Mouse (Mus musculus) ES-E14 (cell line): ENCODE data around the gene Rsph1. TPM values are rescaled to one million over a fixed set of nuclear protein-coding genes. Genes with fewer than 3 reads are reported as not detected.

Experiments
- DNase-seq: peaks from one replicate; pipeline ENCODE4 v3.0.0-alpha.2; 2013; ENCODE audit warnings: low read depth, low spot score
- H3K27ac ChIP-seq: 2 replicates; pipeline ENCODE4 v1.5.1; 2012; ENCODE audit warnings: low read depth, mild to moderate bottlenecking, low read length, moderate library complexity, mixed read lengths; ENCODE audit not compliant: poor library complexity, insufficient read depth, severe bottlenecking
- H3K36me3 ChIP-seq: 2 replicates; pipeline ENCODE4 v1.6.1; 2012; ENCODE audit warnings: mild to moderate bottlenecking, low read length, moderate library complexity, mixed read lengths; ENCODE audit not compliant: control insufficient read depth, poor library complexity, insufficient read depth, severe bottlenecking
- H3K4me1 ChIP-seq, 2 experiments: fragments of 150-350 bp in 1 of 2; sonication (generic) in 1 of 2; 2 replicates each; pipeline ENCODE4 v1.6.1; 2012; ENCODE audit warnings: low read length in 2 of 2, mild to moderate bottlenecking in 1 of 2, mixed read lengths in 1 of 2; ENCODE audit not compliant: control insufficient read depth in 2 of 2, insufficient read depth in 2 of 2, poor library complexity in 1 of 2
- H3K4me3 ChIP-seq, 2 experiments: fragments of 150-350 bp in 1 of 2; sonication (generic) in 1 of 2; 2 replicates each; pipeline ENCODE4 v1.5.1; 2012; ENCODE audit warnings: low read length in 2 of 2, low read depth in 1 of 2, mild to moderate bottlenecking in 1 of 2, mixed read lengths in 1 of 2; ENCODE audit not compliant: insufficient read depth in 1 of 2, poor library complexity in 1 of 2, severe bottlenecking in 1 of 2
- H3K9ac ChIP-seq: 2 replicates; pipeline ENCODE4 v1.6.1; 2012; ENCODE audit warnings: low read depth, mild to moderate bottlenecking, low read length, mixed read lengths; ENCODE audit not compliant: poor library complexity, insufficient read depth, severe bottlenecking
- H3K9me3 ChIP-seq: fragments of 150-350 bp; sonication (generic); 2 replicates; pipeline ENCODE4 v1.6.1; 2012; ENCODE audit warnings: low read depth, mild to moderate bottlenecking, low read length; ENCODE audit not compliant: control insufficient read depth, insufficient read depth
- CHD2 ChIP-seq: IDR thresholded peaks from 2 replicates; pipeline ENCODE4 v1.6.1; 2014; ENCODE audit warnings: mild to moderate bottlenecking, low read depth, low read length, inconsistent platforms
- HCFC1 ChIP-seq: IDR thresholded peaks from 2 replicates; pipeline ENCODE4 v1.6.1; 2012; ENCODE audit warnings: low read length, inconsistent platforms, borderline replicate concordance; ENCODE audit not compliant: insufficient read depth
- MAFK ChIP-seq: IDR thresholded peaks from 2 replicates; pipeline ENCODE4 v1.6.1; 2014; ENCODE audit warnings: mild to moderate bottlenecking, low read depth, low read length, inconsistent platforms; ENCODE audit not compliant: insufficient read depth
- ZC3H11A ChIP-seq: IDR thresholded peaks from 2 replicates; pipeline ENCODE4 v1.6.1; 2012; ENCODE audit warnings: low read depth, mild to moderate bottlenecking, inconsistent platforms, low read length, borderline replicate concordance
- ZNF384 ChIP-seq: IDR thresholded peaks from 2 replicates; pipeline ENCODE4 v1.6.1; 2012; ENCODE audit warnings: low read depth, low read length, inconsistent platforms
- in situ Hi-C, 2 experiments: fragments of 600-800 bp; cut with MboI; formaldehyde crosslinking; loops; one replicate each; pipeline ENCODE4 v1.15.1; 2025; ENCODE audit warnings: low sequenced_read_pairs in 2 of 2, inconsistent platforms in 1 of 2; ENCODE audit not compliant: unreplicated experiment in 2 of 2
- total RNA-seq: library from RNA; depleted of rRNA; stranded (reverse); fragments of 300-350 nt; gene quantifications from 2 replicates; pipeline ENCODE4 v1.2.3, GENCODE M21; 2012

Gene Rsph1
- total RNA-seq, 1 experiment = 1.9 TPM

DNA sequence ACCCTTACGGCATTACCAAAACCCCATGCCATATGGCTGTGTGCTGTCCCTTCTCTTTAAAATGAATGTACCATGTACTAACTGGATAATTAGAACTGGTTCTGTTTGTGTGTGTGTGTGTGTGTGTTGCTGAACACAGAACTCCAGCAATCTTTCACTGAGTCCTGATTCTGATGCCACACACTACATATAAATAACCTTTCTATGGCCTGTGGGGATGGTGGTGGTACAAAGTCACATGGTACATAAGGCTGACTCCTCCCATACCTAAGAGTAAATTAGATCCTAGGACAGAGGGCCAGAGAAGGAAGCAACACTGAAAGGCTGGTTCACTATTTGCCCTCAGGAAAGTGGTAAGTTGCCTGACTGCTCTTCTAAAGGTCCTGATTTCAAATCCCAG is 9.3 kb upstream of the Rsph1 start, which contains the start of gene Slc37a1:
Gene Slc37a1 (plus strand): TSS at position 301 of the 400 bp plus-strand sequence.
- H3K4me1 ChIP-seq = peaks cover 0 to 33% of the 10 kb centered on the region in 2 experiments; a peak in 2 of 4 replicates
- peak within 1 kb of the TSS; percentile 80 to 97 for H3K4me3 ChIP-seq
- TF ChIP-seq CHD2 (no peak), MAFK (no peak), ZC3H11A (no peak), ZNF384 (no peak), HCFC1 (no peak)
- no peak for DNase-seq
- no peak within 1 kb of the TSS; the same call in 1 of the 2 replicates for H3K27ac ChIP-seq
- in situ Hi-C loops = no loop called here
- H3K9me3 ChIP-seq = no peaks in the 10 kb centered on the region
- peak within 1 kb of the TSS; percentile 86 for H3K9ac ChIP-seq
- no peaks in the 10 kb centered on the region for H3K36me3 ChIP-seq

DNA sequence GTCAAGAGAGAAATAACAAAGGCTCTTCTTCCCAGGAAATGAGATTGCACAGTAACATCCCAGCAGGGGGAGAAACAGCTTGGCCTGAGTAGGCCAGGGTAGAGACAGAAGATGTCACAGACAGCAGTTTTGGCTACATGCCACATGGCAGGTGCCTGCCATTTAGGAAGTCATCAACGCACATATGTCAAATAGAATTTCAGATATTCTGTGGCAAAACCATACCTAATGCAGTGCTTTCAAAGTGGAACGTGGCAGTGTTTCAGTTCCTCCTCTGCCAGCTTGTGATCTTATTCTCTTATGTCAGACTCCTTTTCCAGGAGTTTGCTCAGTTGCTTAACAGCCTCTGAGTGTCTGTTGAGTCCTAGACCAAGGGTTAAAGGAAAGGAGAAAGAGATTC is 8.7 kb upstream of the Rsph1 start:
- TF ChIP-seq HCFC1 = no peak
- TF ChIP-seq ZC3H11A = no peak
- no peak for TF ChIP-seq ZNF384
- no peak for TF ChIP-seq MAFK
- Histone ChIP-seq H3K9ac (no peak overlapping the region), H3K4me1 (peaks cover 0 to 30% of the 10 kb centered on the region in 2 experiments; a peak in 2 of 4 replicates), H3K36me3 (no peaks in the 10 kb centered on the region), H3K9me3 (no peaks in the 10 kb centered on the region), H3K27ac (no peak overlapping the region), H3K4me3 (no peak overlapping the region)
- in situ Hi-C loops = no loop called here
- DNase-seq = no peak

DNA sequence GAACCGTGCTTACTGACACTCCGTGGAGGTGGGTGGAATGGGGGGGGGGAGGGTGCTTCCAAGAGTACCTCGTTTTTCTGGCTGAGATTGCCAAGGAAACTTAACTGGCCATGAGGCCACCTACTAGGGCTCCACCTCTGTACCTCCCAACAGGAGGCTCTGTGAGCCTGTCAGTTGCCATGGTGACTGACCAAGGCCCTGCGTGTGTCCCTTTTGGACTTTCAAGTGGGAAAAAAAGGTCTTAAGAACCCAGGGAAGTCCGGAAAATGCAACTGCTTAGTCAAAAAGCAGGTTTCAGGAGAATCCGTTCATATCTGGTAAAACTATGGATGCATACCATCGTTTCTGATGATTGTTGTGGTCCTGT is 5.5 kb upstream of the Rsph1 start:
- no peak for TF ChIP-seq ZC3H11A
- TF ChIP-seq CHD2 = no peak
- no peak for TF ChIP-seq HCFC1
- no peak for TF ChIP-seq MAFK
- TF ChIP-seq ZNF384 = no peak
- H3K27ac ChIP-seq = peak overlapping the region; percentile 57; the same call in 1 of the 2 replicates
- H3K4me1 ChIP-seq = peaks cover 0 to 16% of the 10 kb centered on the region in 2 experiments; a peak in 1 of 4 replicates
- H3K9ac ChIP-seq = peak overlapping the region; percentile 43; the same call in 1 of the 2 replicates
- H3K36me3 ChIP-seq = no peaks in the 10 kb centered on the region
- in situ Hi-C loops = no loop called here
- no peak overlapping the region for H3K4me3 ChIP-seq
- no peak for DNase-seq
- no peaks in the 10 kb centered on the region for H3K9me3 ChIP-seq

DNA sequence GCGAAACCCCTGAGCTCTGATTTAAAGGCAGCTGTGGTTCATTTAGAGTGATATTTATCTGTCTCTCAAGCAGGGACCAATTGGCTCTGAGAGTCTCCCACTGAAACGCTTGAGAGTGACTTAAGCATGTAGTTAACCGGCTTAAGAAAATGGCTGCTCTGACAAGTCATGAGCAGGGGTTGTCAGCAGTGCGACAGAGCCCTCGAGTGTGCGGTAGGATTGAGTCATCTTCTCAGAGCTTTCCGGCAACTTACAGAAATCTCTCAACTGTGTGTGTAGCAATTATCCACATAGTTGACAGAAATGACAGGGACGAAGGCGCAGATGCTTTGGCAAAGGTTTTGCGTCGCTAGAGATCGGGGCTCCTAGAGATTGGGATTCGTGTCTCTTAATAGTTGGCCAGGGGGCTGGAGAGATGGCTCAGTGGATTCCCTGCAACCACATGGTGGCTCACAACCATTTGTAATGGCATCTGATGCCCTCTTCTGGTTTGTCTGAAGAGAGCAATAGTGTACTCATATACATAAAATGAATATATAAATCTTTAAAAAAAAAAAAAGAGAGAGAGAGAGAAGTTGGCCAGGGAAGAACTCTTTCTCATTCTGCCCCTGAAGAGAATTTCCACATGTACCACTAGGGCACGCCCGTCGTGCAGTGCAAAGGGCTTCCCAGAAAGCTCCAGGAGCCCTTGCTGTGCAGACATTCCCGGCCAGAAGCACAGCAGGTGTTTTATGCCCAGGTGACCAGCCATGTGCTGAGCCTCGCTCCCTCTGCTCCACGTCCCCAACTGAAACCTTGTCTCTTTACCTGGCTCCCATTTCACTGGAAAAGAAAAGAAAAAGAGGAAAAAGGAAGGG is 4.9 kb upstream of the Rsph1 start:
- in situ Hi-C loops = no loop called here
- peak overlapping the region; percentile 43; the same call in 1 of the 2 replicates for H3K9ac ChIP-seq
- H3K4me1 ChIP-seq = peaks cover 0 to 13% of the 10 kb centered on the region in 2 experiments; a peak in 1 of 4 replicates
- peak overlapping the region; percentile 57; the same call in 1 of the 2 replicates for H3K27ac ChIP-seq
- TF ChIP-seq ZC3H11A (no peak), CHD2 (no peak), HCFC1 (no peak), ZNF384 (no peak), MAFK (no peak)
- H3K4me3 ChIP-seq = no peak overlapping the region
- DNase-seq = no peak
- H3K36me3 ChIP-seq = no peaks in the 10 kb centered on the region
- H3K9me3 ChIP-seq = no peaks in the 10 kb centered on the region
